Mouse (Mus musculus): ENCODE results near the gene Gm17359. TPM values are rescaled to one million over a fixed set of nuclear protein-coding genes. Genes with fewer than 3 reads are reported as not detected.

Gene Gm17359
- polyA plus RNA-seq, 1 experiment from 2014 or later = not detected

- H3K4me2 ChIP-seq (ENCODE audit: low read length) = no peak overlapping the region
- no peaks in the 10 kb centered on the region for H3K9me3 ChIP-seq (ENCODE audit: control insufficient read depth, low read length)
- H3K4me1 ChIP-seq (replicated peaks; ENCODE audit: control insufficient read depth, insufficient read depth, low read length) = no peaks in the 10 kb centered on the region
- H3K27me3 ChIP-seq (replicated peaks; ENCODE audit: control insufficient read depth, insufficient read depth, low read length) = no peaks in the 10 kb centered on the region
- H3K4me3 ChIP-seq (ENCODE audit: low read depth, low read length) = no peak overlapping the region
- no peak for DNase-seq (ENCODE audit: low spot score)
- H3K9ac ChIP-seq (ENCODE audit: low read length) = no peak overlapping the region
- 34% methylated on average over 8 of the region's 8 CpGs for WGBS
- no peak overlapping the region for H3K27ac ChIP-seq (ENCODE audit: low read depth)
- H3K36me3 ChIP-seq (ENCODE audit: control insufficient read depth, insufficient read depth, low read length) = no peaks in the 10 kb centered on the region
- no peak for ATAC-seq (replicated peaks; ENCODE audit: low FRiP score, low TSS enrichment, low read depth)
Observed at GRCm38 (mm10) chr3:79385434-79386029, 49.1 kb downstream of the Gm17359 start.

GRCm38 (mm10) chr3:79389081-79389480 is 52.6 kb downstream of the Gm17359 start:
- ATAC-seq (replicated peaks; ENCODE audit: low FRiP score, low TSS enrichment, low read depth) (no peak), DNase-seq (ENCODE audit: low spot score) (no peak)
- no peaks in the 10 kb centered on the region for H3K36me3 ChIP-seq (ENCODE audit: control insufficient read depth, insufficient read depth, low read length)
- no peaks in the 10 kb centered on the region for H3K9me3 ChIP-seq (ENCODE audit: control insufficient read depth, low read length)
- H3K4me1 ChIP-seq (replicated peaks; ENCODE audit: control insufficient read depth, insufficient read depth, low read length) = no peaks in the 10 kb centered on the region
- H3K27me3 ChIP-seq (replicated peaks; ENCODE audit: control insufficient read depth, insufficient read depth, low read length) = no peaks in the 10 kb centered on the region
- H3K9ac ChIP-seq (ENCODE audit: low read length) = no peak overlapping the region
- H3K27ac ChIP-seq (ENCODE audit: low read depth) = no peak overlapping the region
- H3K4me3 ChIP-seq (ENCODE audit: low read depth, low read length) = no peak overlapping the region
- 39% methylated on average over 4 of the region's 4 CpGs for WGBS
- no peak overlapping the region for H3K4me2 ChIP-seq (ENCODE audit: low read length)

GRCm38 (mm10) chr3:79400552-79400951 is 64.1 kb downstream of the Gm17359 start:
- no peak for DNase-seq (ENCODE audit: low spot score)
- WGBS = 71% methylated on average over 4 of the region's 4 CpGs
- no peak for ATAC-seq (replicated peaks; ENCODE audit: low FRiP score, low TSS enrichment, low read depth)

GRCm38 (mm10) chr3:79402056-79402455 is 65.6 kb downstream of the Gm17359 start:
- DNase-seq (ENCODE audit: low spot score) (no peak), ATAC-seq (replicated peaks; ENCODE audit: low FRiP score, low TSS enrichment, low read depth) (no peak)
- Histone ChIP-seq H3K4me3 (ENCODE audit: low read depth, low read length) (no peak overlapping the region), H3K36me3 (ENCODE audit: control insufficient read depth, insufficient read depth, low read length) (no peaks in the 10 kb centered on the region), H3K9me3 (ENCODE audit: control insufficient read depth, low read length) (no peaks in the 10 kb centered on the region), H3K27ac (ENCODE audit: low read depth) (no peak overlapping the region), H3K9ac (ENCODE audit: low read length) (no peak overlapping the region), H3K27me3 (replicated peaks; ENCODE audit: control insufficient read depth, insufficient read depth, low read length) (no peaks in the 10 kb centered on the region), H3K4me1 (replicated peaks; ENCODE audit: control insufficient read depth, insufficient read depth, low read length) (no peaks in the 10 kb centered on the region), H3K4me2 (ENCODE audit: low read length) (no peak overlapping the region)
- 89% methylated on average over 8 of the region's 8 CpGs for WGBS

More at GRCm38 (mm10) chr3:79400552-79400951, 64.1 kb downstream of the Gm17359 start:
- Histone ChIP-seq H3K9me3 (ENCODE audit: control insufficient read depth, low read length) (no peaks in the 10 kb centered on the region), H3K4me2 (ENCODE audit: low read length) (no peak overlapping the region), H3K27ac (ENCODE audit: low read depth) (no peak overlapping the region), H3K9ac (ENCODE audit: low read length) (no peak overlapping the region), H3K4me1 (replicated peaks; ENCODE audit: control insufficient read depth, insufficient read depth, low read length) (no peaks in the 10 kb centered on the region), H3K4me3 (ENCODE audit: low read depth, low read length) (no peak overlapping the region), H3K27me3 (replicated peaks; ENCODE audit: control insufficient read depth, insufficient read depth, low read length) (no peaks in the 10 kb centered on the region), H3K36me3 (ENCODE audit: control insufficient read depth, insufficient read depth, low read length) (no peaks in the 10 kb centered on the region)

- H3K27me3 ChIP-seq (replicated peaks; ENCODE audit: control insufficient read depth, insufficient read depth, low read length) = no peaks in the 10 kb centered on the region
- no peak overlapping the region for H3K4me3 ChIP-seq (ENCODE audit: low read depth, low read length)
- ATAC-seq (replicated peaks; ENCODE audit: low FRiP score, low TSS enrichment, low read depth) = no peak
- H3K9ac ChIP-seq (ENCODE audit: low read length) = no peak overlapping the region
- H3K9me3 ChIP-seq (ENCODE audit: control insufficient read depth, low read length) = no peaks in the 10 kb centered on the region
- H3K4me2 ChIP-seq (ENCODE audit: low read length) = no peak overlapping the region
- no peak for DNase-seq (ENCODE audit: low spot score)
- no peaks in the 10 kb centered on the region for H3K36me3 ChIP-seq (ENCODE audit: control insufficient read depth, insufficient read depth, low read length)
- H3K27ac ChIP-seq (ENCODE audit: low read depth) = no peak overlapping the region
- 40% methylated on average over 4 of the region's 4 CpGs for WGBS
- peaks cover 3% of the 10 kb centered on the region; the same call in 1 of the 2 replicates for H3K4me1 ChIP-seq (replicated peaks; ENCODE audit: control insufficient read depth, insufficient read depth, low read length)
Observed at GRCm38 (mm10) chr3:79408546-79408945, 72.1 kb downstream of the Gm17359 start.

- Histone ChIP-seq H3K9me3 (ENCODE audit: control insufficient read depth, low read length) (no peaks in the 10 kb centered on the region), H3K4me2 (ENCODE audit: low read length) (no peak overlapping the region), H3K9ac (ENCODE audit: low read length) (no peak overlapping the region), H3K36me3 (ENCODE audit: control insufficient read depth, insufficient read depth, low read length) (no peaks in the 10 kb centered on the region), H3K4me1 (replicated peaks; ENCODE audit: control insufficient read depth, insufficient read depth, low read length) (peaks cover 3% of the 10 kb centered on the region; the same call in 1 of the 2 replicates), H3K27ac (ENCODE audit: low read depth) (no peak overlapping the region), H3K4me3 (ENCODE audit: low read depth, low read length) (no peak overlapping the region), H3K27me3 (replicated peaks; ENCODE audit: control insufficient read depth, insufficient read depth, low read length) (no peaks in the 10 kb centered on the region)
- no peak for DNase-seq (ENCODE audit: low spot score)
- no peak for ATAC-seq (replicated peaks; ENCODE audit: low FRiP score, low TSS enrichment, low read depth)
- 35% methylated on average over 10 of the region's 10 CpGs for WGBS
Observed at GRCm38 (mm10) chr3:79409927-79410628, 73.6 kb downstream of the Gm17359 start.

- Histone ChIP-seq H3K27me3 (replicated peaks; ENCODE audit: control insufficient read depth, insufficient read depth, low read length) (no peaks in the 10 kb centered on the region), H3K4me2 (ENCODE audit: low read length) (no peak overlapping the region), H3K9me3 (ENCODE audit: control insufficient read depth, low read length) (no peaks in the 10 kb centered on the region), H3K9ac (ENCODE audit: low read length) (no peak overlapping the region), H3K27ac (ENCODE audit: low read depth) (no peak overlapping the region), H3K36me3 (ENCODE audit: control insufficient read depth, insufficient read depth, low read length) (no peaks in the 10 kb centered on the region), H3K4me3 (ENCODE audit: low read depth, low read length) (no peak overlapping the region), H3K4me1 (replicated peaks; ENCODE audit: control insufficient read depth, insufficient read depth, low read length) (peaks cover 3% of the 10 kb centered on the region; the same call in 1 of the 2 replicates)
- ATAC-seq (replicated peaks; ENCODE audit: low FRiP score, low TSS enrichment, low read depth) (no peak), DNase-seq (ENCODE audit: low spot score) (no peak)
- whole genome bisulfite sequencing = 30% methylated on average over 5 of the region's 5 CpGs
Observed at GRCm38 (mm10) chr3:79410629-79410995, 74.2 kb downstream of the Gm17359 start.

- Histone ChIP-seq H3K4me1 (replicated peaks; ENCODE audit: control insufficient read depth, insufficient read depth, low read length) (peaks cover 3% of the 10 kb centered on the region; the same call in 1 of the 2 replicates), H3K4me3 (ENCODE audit: low read depth, low read length) (no peak overlapping the region), H3K36me3 (ENCODE audit: control insufficient read depth, insufficient read depth, low read length) (no peaks in the 10 kb centered on the region), H3K27me3 (replicated peaks; ENCODE audit: control insufficient read depth, insufficient read depth, low read length) (no peaks in the 10 kb centered on the region), H3K9me3 (ENCODE audit: control insufficient read depth, low read length) (no peaks in the 10 kb centered on the region), H3K27ac (ENCODE audit: low read depth) (no peak overlapping the region), H3K9ac (ENCODE audit: low read length) (no peak overlapping the region), H3K4me2 (ENCODE audit: low read length) (no peak overlapping the region)
- no peak for ATAC-seq (replicated peaks; ENCODE audit: low FRiP score, low TSS enrichment, low read depth)
- DNase-seq (ENCODE audit: low spot score) = no peak
- 29% methylated on average over 2 of the region's 2 CpGs for WGBS
Observed at GRCm38 (mm10) chr3:79411666-79412065, 75.2 kb downstream of the Gm17359 start.

GRCm38 (mm10) chr3:79413492-79413891 is 77.0 kb downstream of the Gm17359 start:
- WGBS = 80% methylated on average over 1 of the region's 1 CpGs
- H3K36me3 ChIP-seq (ENCODE audit: control insufficient read depth, insufficient read depth, low read length) = no peaks in the 10 kb centered on the region
- no peak overlapping the region for H3K4me2 ChIP-seq (ENCODE audit: low read length)
- H3K4me1 ChIP-seq (replicated peaks; ENCODE audit: control insufficient read depth, insufficient read depth, low read length) = peaks cover 3% of the 10 kb centered on the region; the same call in 1 of the 2 replicates
- DNase-seq (ENCODE audit: low spot score) = no peak
- H3K27ac ChIP-seq (ENCODE audit: low read depth) = no peak overlapping the region
- H3K27me3 ChIP-seq (replicated peaks; ENCODE audit: control insufficient read depth, insufficient read depth, low read length) = no peaks in the 10 kb centered on the region
- ATAC-seq (replicated peaks; ENCODE audit: low FRiP score, low TSS enrichment, low read depth) = no peak
- H3K9me3 ChIP-seq (ENCODE audit: control insufficient read depth, low read length) = no peaks in the 10 kb centered on the region
- H3K4me3 ChIP-seq (ENCODE audit: low read depth, low read length) = no peak overlapping the region
- no peak overlapping the region for H3K9ac ChIP-seq (ENCODE audit: low read length)

Measured in intestine, embryonic 14.5 days (tissue).